Mouse (Mus musculus) telencephalon, adult 2 months (tissue): ENCODE measurements around the gene Mrpl58.

Experiments used
- DNase-seq: peaks from one replicate; pipeline ENCODE4 v3.0.0-alpha.2; 2011; ENCODE audit warnings: low read depth, low spot score

The Mrpl58 gene

DNA sequence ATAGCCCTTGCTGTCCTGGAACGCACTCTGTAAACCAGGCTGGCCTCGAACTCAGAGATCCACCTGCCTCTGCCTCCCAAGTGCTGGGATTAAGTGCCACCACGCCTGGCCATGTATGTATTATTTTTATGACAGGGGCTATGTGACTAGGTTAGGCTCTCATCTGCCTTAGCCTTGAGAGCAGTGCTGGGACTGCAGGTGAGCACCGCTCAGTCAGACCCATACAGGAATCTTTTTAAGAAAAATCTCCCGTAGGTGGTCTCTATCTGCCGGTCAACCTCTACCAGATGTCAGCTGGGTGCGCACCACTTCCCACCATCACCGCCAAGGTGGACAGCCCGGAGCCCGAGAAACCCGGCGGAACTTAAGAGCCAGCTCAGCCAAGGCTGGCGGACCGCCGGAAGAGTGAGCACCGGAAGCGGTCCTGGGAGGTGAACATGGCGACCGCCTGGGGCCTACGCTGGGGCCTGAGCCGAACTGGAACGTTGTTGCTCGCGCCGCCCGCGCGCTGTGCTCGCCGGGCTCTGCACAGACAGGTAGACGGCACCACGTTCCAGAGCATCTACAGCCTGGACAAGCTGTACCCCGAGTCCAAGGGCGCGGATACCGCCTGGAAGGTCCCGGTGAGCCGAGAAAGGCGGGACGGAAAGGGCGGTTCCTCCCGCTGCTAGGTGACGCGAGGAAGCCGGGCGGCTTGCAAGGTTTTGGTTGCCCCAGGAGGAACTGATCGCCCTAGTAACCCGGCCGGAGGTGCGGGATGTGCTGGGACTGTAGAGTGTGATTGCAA lies at the start of gene Mrpl58:
TSS of gene Mrpl58 (plus strand) at position 415 of the 787 bp plus-strand sequence.
- peak; percentile 87 for DNase-seq

DNA sequence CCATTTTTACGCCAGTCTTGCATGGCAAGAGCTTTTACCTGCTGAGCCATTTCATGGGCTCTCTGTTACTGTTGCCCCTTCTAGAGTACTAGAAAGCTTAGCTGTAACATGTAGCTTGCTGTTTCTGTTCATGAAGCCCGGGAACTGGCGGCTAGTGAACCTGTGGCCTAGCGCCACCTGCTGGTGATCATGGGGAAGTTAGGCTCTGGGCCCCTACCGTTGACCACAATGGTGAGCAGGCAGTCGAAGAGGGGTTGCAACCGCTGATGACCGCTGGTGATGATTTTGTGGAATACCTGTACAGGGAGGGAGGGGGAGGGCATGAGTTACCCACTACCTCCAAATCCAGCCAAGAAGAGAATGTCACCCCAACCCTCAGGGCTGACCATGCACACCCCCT lies 49.4 kb upstream of the Mrpl58 start:
- no peak for DNase-seq

DNA sequence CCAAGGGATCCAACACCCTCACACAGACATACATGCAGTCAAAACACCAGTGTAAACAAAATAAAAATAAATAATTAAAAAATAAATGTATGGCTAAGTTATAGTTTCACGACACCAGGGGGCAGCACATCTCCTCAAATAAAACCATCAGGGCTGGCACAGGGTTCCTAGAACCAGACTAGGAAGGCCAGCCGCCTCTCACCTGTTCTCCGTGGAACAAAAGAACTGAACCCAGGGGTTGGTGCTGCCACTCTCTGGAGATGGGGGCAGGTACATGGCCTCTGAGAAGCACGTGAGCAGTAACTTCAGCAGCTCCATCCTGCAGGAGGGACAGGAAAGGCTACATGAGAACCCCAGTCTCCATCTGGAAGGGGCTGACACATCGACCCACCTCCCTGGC lies 45.1 kb upstream of the Mrpl58 start:
- DNase-seq, result peak; percentile 60

DNA sequence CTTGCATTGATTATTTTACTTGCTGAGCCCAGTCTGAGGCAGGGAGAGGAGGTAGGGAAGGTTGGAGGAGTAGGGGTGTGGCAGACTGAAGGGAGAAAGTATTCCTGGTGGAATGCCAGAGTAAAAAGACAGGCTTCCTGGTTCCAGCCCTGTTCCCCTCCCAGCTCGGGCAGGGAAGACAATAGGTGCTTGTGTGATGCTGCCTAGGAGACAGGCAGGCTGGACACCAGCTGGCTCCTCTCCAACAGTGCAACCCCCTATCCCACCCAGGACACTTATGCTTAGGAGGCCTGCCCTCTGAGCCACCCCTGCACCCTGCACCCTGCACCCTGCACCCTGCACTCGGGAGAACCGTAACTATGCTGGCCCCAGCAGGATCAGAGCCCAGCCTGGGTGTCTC lies 44.3 kb upstream of the Mrpl58 start:
- DNase-seq, result no peak

DNA sequence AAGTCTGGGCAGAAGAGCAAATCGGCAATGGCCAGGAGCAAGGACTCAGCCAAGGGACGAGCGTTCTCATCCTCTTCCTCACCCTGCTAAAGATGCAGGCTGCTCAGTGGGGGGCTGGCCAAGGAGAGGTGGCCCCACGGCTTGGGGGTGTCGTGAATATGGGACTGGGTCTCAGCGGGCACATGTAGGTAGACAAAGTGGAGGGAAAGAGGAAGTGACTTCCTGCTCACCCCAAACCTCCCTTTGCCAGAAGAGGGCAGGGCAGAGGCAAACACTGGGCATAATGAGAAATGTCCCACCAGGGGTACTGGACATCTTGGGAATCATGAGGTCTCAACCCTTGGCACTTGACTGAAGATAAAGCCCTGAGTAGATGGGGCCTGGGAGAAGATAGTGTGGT lies 43.8 kb upstream of the Mrpl58 start:
- no peak for DNase-seq

DNA sequence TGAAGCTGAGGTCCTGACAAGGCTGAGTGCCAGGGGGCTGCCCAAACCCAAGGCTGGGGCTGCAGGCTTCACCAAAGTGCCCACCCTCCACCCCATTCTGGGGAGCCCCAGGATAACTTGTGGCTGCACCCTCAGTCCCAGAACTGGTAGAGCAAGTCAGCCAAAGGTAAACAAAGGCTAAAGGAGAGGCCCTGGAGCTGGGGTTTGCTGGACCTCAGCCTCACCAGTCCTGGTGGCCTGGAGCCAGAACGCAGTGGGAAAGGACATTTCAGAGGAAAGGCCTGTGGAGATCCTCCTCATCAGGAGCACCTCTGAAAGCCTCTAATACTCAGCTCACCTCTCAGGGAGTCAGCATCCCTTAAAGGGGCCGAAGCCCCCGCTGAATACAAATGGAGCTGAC lies 39.4 kb upstream of the Mrpl58 start:
- no peak for DNase-seq

DNA sequence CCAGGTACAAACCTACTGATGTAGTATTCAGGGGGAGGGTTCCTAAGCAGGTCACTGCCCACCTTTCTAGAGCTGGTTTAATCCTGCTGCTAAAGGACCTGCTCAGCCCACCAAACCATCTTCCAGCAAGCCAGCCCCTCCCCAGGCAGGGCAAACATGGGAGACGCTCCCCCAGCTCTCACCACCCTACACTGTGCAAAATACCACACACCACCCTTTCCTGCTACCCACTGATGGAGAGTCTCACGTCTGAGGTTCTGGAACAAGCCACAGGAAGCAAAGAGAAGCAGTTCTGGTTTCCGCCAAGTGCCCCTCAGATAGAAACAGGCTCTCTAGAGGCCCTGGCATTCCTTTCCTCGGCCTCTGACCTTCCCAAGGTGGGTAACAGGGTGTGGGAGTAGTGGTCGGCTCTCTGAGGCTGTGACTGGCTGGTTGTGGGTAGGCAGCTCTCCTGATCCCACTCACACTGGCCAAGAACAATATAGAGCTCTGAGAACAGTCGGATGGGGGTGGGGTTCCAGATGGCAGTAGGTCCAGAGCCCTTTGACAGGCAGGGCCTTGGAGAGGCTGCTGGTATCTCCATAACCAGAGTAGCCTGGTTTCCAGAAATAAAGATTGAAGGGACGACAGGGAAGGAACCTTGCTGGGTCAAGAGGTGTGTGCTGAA lies 37.4 kb upstream of the Mrpl58 start:
- no peak for DNase-seq

DNA sequence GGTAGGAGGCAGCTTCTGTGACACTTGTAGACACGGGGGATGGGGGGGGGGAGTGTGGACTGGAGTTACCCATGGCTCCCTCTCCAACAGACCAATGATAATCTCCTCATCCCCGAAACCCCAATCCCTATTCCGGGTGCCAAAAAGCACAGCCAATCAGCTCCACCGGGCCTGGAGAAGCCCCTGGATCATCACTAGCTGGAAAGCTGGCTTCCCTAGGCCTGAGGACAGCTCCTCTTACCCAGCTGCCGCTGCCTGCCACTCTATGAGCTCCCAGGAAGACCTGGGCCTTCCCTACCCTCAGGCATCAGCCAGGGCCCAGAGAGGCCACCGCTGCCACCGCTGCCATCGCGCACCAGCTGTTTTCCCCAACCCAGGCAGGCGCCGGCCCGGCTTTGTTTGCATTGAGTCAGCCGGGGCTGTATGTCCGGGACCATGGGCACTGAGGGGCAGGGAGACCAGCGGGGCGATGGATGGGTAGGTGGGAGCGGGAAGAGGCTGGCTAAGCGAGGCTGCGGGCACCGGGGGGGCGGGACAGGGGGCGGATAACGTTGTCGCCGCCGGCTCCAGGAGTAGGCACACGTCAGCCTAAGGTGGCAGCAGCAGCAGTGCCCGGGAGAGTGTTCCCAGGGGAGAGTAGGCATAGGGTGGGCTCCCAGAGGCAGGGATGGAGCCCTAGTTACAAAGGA lies 36.7 kb upstream of the Mrpl58 start:
- DNase-seq, result peak; percentile 80

DNA sequence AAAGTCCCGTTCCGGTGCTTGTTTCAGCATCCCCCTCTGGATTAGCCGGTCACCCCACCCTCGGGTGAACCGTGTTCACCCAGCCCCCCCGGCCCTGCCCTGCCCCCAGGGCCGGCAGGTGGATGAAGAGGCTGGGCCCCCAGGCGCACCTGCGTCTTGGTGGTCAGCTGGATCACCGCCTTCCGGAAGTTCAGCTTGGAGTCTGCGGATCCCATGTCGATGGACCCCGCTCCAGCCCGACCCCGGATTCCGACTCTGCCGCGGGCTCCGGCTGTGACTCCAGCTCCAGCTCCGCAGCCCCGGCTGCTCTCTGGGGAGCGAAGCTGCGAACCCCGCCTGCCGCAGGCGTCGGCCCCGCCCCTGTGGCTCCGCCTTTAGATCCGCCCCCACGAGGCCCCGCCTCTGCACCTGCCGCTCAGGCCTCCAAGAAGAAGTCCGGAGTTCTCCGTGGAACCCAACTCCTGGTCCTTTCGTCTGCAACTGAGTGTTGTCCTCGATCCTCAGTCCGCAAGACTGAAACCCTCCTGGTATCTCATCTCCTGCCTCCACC lies 36.1 kb upstream of the Mrpl58 start, which contains the start of gene Hid1:
TSS of gene Hid1 (minus strand) at position 362 of the 550 bp plus-strand sequence.
- peak; percentile 80 for DNase-seq

DNA sequence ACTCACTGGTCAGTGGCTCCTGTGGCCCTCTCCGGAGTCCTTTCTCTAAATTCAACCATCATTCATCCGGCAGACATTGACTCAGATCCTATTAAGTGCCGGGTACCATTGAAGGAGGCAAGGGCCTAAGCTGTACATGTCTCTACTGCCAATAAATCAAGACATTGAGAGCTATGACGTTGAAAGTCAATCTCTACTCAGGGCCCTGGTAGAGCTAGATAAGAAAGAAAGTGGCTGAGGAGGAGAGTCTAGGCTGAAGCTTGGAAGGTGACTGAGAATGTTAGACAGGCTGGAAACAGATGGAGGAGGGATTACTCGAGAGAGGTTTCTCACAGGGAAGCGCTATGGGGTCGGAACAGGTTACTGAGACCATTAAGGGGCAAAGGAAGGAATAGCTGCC lies 33.2 kb upstream of the Mrpl58 start:
- no peak for DNase-seq

DNA sequence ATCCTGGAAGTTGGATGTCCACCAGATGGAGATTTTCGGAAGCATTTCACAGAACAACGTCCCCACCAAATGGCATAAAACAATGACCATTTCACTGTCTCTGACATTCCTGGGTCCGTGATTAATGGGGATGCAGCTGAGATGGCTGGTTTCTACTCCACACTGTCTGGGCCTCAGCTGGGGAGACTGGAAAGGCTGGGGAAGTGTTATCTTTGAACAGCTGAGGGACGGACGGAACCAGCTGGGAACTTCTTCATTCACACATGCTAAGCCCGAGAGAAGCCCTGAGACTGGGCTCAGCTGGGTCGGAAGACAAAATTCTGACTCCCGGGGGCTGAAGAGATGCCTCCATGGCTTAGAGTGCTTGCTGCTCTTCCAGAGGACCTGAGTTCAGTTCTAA lies 32.2 kb upstream of the Mrpl58 start:
- no peak for DNase-seq

DNA sequence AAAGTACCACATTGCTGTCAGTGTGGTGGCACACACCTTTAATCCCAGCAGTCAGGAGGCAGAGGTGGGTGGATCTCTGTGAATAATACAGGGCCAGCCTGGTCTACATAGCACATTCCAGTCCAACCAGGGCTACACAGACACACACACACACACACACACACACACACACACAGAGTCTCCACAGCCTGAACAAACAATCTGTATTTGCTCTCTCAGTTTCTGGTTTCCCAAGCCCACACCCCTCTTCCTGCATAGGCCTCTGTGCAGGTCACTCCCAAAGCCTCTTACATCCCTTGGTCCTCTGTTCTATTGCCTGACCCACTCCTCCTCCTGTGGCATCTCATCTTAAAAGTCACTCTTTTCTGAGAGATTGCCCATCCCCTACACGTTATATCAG lies 31.5 kb upstream of the Mrpl58 start:
- DNase-seq, result no peak

DNA sequence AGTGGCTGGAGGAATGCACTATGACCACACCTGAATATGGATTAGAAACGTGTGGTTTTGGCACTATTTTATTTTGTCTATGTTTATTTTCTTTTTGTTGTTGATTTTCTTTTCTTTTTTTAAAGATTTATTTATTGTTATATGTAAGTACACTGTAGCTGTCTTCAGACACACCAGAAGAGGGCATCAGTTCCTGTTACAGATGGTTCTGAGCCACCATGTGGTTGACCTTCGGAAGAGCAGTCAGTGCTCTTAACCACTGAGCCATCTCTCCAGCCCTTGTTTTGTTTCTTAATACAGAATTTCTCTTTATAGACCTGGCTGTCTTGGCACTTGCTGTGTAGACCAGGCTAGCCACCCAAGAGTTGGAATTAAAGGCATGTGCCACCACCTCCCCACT lies 30.8 kb upstream of the Mrpl58 start:
- no peak for DNase-seq

DNA sequence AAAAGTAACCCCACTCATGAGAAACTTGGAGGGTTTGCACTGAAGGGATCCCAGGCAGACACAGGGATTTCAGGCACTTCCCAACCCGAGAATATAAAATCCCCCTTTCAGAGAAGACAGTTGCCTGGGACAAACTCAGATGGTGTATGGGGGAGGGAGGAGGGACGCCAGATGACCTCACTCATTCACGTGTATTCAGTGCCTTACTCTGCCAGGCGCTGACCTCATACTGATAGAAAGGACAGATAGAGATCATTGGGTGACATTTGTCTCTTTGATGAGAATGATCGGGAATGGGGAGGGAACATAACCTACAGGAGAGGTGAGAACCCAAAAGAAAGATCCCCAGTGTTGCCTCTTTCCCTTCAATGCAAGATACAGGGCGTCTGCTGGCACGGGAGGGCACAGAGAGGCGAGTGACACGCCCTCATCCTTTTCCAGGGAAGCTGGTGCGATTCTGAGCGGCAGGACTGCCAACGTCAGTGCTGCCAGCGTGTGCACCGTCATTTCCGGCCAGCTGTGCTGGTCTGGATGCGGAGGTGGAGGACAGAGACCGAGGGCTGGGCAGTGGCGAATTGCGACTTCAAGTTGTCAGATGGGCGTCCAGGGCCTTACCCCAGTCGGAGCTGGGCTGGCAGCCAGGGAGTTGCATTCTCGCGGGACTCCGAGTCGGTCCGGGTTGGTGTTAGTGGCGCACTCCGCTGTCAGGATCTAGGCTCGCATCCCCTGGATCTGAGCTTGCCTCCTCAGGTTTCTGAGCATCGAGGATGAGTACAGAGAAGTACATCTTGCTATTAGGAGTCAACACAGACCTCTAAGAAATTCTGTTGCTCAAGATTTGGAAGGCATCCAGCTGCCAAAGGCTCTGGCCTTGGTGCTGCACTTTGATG lies 29.5 kb upstream of the Mrpl58 start:
- DNase-seq, result peak; percentile 75

DNA sequence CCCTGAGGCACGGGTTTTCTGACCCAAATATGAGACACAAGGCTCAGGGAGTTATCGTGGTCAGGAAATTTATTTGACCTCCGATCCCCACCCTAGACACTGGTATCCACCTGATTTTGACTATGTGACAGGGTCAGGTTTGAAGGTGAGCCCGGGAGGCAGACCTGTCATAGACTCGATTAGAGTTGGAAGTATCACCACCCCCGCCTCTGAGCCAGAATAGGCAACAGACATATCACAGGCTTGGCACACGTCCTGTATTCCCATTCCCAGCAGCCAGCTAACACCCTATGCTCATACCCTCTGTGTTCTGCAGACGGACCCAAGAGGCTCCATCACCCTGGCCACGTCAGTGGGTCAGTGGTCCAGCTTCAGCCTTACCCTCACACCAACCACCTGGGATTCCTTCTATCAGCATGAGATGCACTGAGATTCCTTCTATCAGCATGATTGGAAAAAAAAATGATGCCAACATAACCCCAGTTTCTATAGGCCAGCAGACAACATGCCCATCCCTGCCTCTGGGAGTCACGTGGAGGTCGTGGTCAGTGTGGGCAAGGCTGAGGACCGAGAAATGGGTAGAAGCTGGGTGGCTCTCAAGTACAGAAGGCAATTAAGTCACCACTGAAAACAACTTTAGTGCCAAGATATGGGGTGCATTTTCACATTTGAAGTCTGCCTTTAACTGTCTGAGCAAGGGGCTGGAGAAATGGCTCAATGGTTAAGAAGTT lies 28.7 kb upstream of the Mrpl58 start:
- no peak for DNase-seq

DNA sequence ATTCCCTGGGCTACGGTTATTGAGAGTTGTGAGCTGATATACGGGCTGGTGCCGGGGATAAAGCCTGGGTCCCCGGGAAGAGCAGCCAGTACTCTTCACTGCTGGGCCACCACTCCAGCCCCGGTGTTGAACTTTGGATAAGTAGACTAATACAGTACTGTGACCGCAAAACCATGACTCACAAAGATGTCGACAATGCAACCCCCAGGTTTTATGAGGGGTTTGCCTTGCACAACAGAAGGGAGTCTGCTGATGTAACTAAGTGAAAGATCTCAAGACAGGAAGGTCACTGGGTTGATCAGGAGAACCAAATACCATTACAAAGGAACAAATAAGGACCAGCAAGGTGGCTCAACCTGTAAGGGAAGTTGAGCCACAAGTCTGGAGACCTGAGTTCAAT lies 26.8 kb upstream of the Mrpl58 start:
- DNase-seq, result no peak

DNA sequence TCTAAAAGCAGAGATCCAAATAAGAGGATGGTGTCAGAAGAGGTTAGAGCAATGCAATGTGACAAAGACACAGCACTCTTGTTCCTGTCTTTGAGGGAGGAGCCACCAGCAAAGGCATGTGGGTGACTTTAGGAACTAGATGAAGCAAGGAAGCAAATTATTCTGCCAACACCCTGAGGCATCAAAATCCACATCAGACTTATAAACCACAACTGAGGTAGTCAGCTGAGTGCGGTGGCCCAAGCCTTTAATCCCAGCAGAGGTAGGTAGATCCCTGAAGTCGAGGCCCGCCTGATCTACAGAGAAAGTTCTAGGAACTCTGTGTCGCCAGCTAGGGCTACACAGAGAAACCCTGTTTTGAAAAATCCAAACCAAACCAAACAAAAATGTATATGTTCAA lies 26.3 kb upstream of the Mrpl58 start:
- DNase-seq, result no peak

DNA sequence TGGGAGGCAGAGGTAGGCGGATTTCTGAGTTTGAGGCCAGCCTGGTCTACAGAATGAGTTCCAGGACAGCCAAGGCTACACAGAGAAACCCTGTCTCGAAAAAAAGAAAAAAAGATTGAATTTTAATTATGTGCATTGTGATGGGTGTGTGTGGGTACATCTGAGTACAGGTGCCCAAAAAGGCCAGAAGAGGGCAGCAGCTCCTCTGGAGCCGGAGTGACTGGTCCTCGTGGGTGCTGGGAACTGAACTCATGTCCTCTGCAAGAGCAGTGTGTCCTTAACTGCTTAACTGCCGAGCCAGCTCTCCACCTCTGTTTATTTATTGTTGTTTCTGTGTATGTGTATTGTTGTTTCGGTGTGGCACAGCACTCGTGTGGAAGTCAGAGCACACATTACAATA lies 25.7 kb upstream of the Mrpl58 start:
- no peak for DNase-seq

DNA sequence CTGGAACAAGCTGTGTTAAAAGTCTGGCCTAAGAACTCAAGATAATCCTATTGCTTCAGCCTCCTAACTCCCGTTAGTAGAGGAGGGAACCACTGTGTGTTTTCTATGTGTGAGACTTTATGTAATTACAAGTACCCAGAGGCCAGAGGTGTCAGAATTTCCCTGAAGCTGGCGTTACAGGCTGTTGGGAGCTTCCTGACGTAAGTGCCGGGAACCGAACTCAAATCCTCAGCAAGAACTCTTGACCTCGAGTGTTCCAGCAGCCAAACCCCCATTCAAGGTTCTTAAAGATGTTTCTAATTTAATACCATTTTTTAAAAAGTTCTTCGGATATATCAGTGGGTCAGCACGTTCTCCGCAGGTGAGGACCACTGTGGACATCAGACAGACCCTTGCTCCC lies 22.3 kb upstream of the Mrpl58 start:
- no peak for DNase-seq

DNA sequence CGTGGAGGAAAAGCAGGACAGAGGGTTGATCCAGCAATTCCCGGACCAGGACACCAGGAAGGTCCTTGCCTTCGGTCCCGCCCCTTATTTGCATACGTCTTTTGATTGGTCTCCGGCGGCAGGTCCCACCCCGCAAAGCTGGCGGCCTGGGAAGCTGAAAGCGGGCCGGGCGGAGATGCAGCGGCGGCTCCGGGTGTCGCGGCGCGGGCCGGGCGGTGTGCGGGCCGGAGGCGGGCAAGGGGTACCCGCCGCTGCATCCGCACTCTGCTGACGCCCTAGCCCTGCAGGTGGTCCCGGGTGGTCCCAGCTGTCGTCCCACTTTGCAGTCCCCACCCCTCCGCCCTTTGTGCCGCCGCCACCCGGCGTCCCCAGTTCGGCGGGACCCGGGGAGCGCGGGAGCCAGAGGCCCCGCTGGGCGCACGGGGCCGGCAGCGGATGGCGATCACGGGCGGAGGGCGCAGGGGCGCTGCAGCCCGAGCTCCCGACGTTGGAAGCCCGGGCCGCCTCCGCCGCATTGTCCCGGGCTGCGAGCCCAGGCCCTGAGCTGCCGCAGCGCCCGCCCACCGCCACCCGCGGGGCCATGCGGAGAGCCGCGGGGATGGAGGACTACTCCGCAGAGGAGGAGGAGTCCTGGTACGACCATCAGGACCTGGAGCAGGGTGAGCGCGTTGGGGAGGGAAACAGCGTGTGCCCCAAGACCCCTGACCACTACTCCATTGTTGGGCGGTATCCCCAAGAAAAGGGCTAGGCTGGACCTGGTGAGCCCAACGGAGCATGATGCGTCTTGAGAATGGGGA lies 21.6 kb upstream of the Mrpl58 start, which contains the start of gene Cdr2l:
TSS of gene Cdr2l (plus strand) at position 174 of the 797 bp plus-strand sequence.
- peak; percentile 72 for DNase-seq
